Mouse (Mus musculus): ENCODE measurements around the gene Map3k7. TPM values are rescaled to one million over a fixed set of nuclear protein-coding genes. Genes with fewer than 3 reads are reported as not detected.

Gene Map3k7
- polyA plus RNA-seq, 2 experiments, result 11.8 to 13.3 TPM

DNA sequence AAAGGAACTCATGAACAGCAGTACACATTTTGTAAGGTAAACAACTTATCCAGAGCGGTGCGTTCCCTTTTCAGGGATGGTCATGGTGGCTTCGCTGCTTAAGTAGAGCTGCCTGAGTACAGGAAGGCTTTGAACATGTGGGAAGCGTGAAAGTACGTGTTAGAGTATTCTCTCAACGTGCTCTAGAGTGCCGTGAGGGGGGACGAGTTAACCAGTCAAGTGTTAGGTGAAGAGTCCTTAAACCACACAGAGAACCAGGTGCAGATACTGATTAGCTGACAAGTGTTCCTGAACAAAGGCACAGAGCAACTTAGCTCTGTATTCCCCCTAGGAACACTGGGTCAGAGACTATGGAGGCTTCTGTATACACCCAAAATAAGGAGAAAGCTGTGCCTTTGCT is 18.0 kb downstream of the Map3k7 start:
- Histone ChIP-seq H3K4me2 (ENCODE audit: low read depth) (no peak overlapping the region), H3K27ac (no peak overlapping the region), H3K4me3 (ENCODE audit: insufficient read depth in 1 of 2, low read depth in 2 of 2, low read length in 2 of 2) (no peak overlapping the region), H3K36me3 (replicated peaks; ENCODE audit: control insufficient read depth, insufficient read depth, low read depth) (peaks cover 10% of the 10 kb centered on the region), H3K27me3 (ENCODE audit: control insufficient read depth, insufficient read depth, low read length) (no peaks in the 10 kb centered on the region), H3K4me1 (replicated peaks; ENCODE audit: control insufficient read depth in 2 of 2, insufficient read depth in 2 of 2, low read length in 1 of 2) (no peaks in the 10 kb centered on the region), H3K9me3 (ENCODE audit: control insufficient read depth, low read length) (no peaks in the 10 kb centered on the region), H3K9ac (replicated peaks) (no peak overlapping the region)
- TF ChIP-seq CTCF (IDR thresholded peaks at IDR 0.05; ENCODE audit: low read depth), result no peak
- TF ChIP-seq EP300 (IDR thresholded peaks at IDR 0.05; ENCODE audit: low read depth), result no peak
- ATAC-seq (ENCODE audit: insufficient read depth) (no peak), DNase-seq (ENCODE audit: low read depth in 3 of 3, low spot score in 3 of 3) (no peak)
- 80% methylated on average over 8 of the region's 8 CpGs for WGBS (ENCODE audit: insufficient replicate concordance)

GRCm38 (mm10) chr4:31993386-31993785 is 29.5 kb downstream of the Map3k7 start:
- Histone ChIP-seq H3K9ac (replicated peaks) (no peak overlapping the region), H3K27ac (no peak overlapping the region), H3K4me1 (replicated peaks; ENCODE audit: control insufficient read depth in 2 of 2, insufficient read depth in 2 of 2, low read length in 1 of 2) (no peaks in the 10 kb centered on the region), H3K27me3 (ENCODE audit: control insufficient read depth, insufficient read depth, low read length) (no peaks in the 10 kb centered on the region), H3K4me2 (ENCODE audit: low read depth) (no peak overlapping the region), H3K36me3 (replicated peaks; ENCODE audit: control insufficient read depth, insufficient read depth, low read depth) (peaks cover 9% of the 10 kb centered on the region), H3K4me3 (ENCODE audit: insufficient read depth in 1 of 2, low read depth in 2 of 2, low read length in 2 of 2) (no peak overlapping the region), H3K9me3 (ENCODE audit: control insufficient read depth, low read length) (no peaks in the 10 kb centered on the region)
- 77% methylated on average over 2 of the region's 2 CpGs for WGBS (ENCODE audit: insufficient replicate concordance)
- TF ChIP-seq CTCF (IDR thresholded peaks at IDR 0.05; ENCODE audit: low read depth) (no peak), EP300 (IDR thresholded peaks at IDR 0.05; ENCODE audit: low read depth) (no peak)
- ATAC-seq (ENCODE audit: insufficient read depth) (no peak), DNase-seq (ENCODE audit: low read depth in 3 of 3, low spot score in 3 of 3) (no peak)

- Histone ChIP-seq H3K4me3 (ENCODE audit: insufficient read depth in 1 of 2, low read depth in 2 of 2, low read length in 2 of 2) (no peak overlapping the region), H3K4me2 (ENCODE audit: low read depth) (no peak overlapping the region), H3K36me3 (replicated peaks; ENCODE audit: control insufficient read depth, insufficient read depth, low read depth) (peaks cover 9% of the 10 kb centered on the region), H3K4me1 (replicated peaks; ENCODE audit: control insufficient read depth in 2 of 2, insufficient read depth in 2 of 2, low read length in 1 of 2) (no peaks in the 10 kb centered on the region), H3K9me3 (ENCODE audit: control insufficient read depth, low read length) (no peaks in the 10 kb centered on the region), H3K27me3 (ENCODE audit: control insufficient read depth, insufficient read depth, low read length) (no peaks in the 10 kb centered on the region), H3K9ac (replicated peaks) (no peak overlapping the region), H3K27ac (no peak overlapping the region)
- no peak for TF ChIP-seq EP300 (IDR thresholded peaks at IDR 0.05; ENCODE audit: low read depth)
- TF ChIP-seq CTCF (IDR thresholded peaks at IDR 0.05; ENCODE audit: low read depth), result no peak
- DNase-seq (ENCODE audit: low read depth in 3 of 3, low spot score in 3 of 3), result no peak
- WGBS (ENCODE audit: insufficient replicate concordance), result 38% methylated on average over 1 of the region's 1 CpGs
- no peak for ATAC-seq (ENCODE audit: insufficient read depth)
Measured at GRCm38 (mm10) chr4:31993865-31994264, 30.0 kb downstream of the Map3k7 start.

GRCm38 (mm10) chr4:32001498-32001897 is 37.6 kb downstream of the Map3k7 start:
- 92% methylated on average over 3 of the region's 3 CpGs for WGBS (ENCODE audit: insufficient replicate concordance)
- DNase-seq (ENCODE audit: low read depth in 3 of 3, low spot score in 3 of 3), result no peak
- Histone ChIP-seq H3K9ac (replicated peaks) (no peak overlapping the region), H3K4me3 (ENCODE audit: insufficient read depth in 1 of 2, low read depth in 2 of 2, low read length in 2 of 2) (no peak overlapping the region), H3K27ac (no peak overlapping the region), H3K36me3 (replicated peaks; ENCODE audit: control insufficient read depth, insufficient read depth, low read depth) (no peaks in the 10 kb centered on the region), H3K9me3 (ENCODE audit: control insufficient read depth, low read length) (no peaks in the 10 kb centered on the region), H3K4me2 (ENCODE audit: low read depth) (no peak overlapping the region), H3K27me3 (ENCODE audit: control insufficient read depth, insufficient read depth, low read length) (no peaks in the 10 kb centered on the region), H3K4me1 (replicated peaks; ENCODE audit: control insufficient read depth in 2 of 2, insufficient read depth in 2 of 2, low read length in 1 of 2) (no peaks in the 10 kb centered on the region)
- no peak for ATAC-seq (ENCODE audit: insufficient read depth)
- TF ChIP-seq CTCF (IDR thresholded peaks at IDR 0.05; ENCODE audit: low read depth), result no peak
- no peak for TF ChIP-seq EP300 (IDR thresholded peaks at IDR 0.05; ENCODE audit: low read depth)

DNA sequence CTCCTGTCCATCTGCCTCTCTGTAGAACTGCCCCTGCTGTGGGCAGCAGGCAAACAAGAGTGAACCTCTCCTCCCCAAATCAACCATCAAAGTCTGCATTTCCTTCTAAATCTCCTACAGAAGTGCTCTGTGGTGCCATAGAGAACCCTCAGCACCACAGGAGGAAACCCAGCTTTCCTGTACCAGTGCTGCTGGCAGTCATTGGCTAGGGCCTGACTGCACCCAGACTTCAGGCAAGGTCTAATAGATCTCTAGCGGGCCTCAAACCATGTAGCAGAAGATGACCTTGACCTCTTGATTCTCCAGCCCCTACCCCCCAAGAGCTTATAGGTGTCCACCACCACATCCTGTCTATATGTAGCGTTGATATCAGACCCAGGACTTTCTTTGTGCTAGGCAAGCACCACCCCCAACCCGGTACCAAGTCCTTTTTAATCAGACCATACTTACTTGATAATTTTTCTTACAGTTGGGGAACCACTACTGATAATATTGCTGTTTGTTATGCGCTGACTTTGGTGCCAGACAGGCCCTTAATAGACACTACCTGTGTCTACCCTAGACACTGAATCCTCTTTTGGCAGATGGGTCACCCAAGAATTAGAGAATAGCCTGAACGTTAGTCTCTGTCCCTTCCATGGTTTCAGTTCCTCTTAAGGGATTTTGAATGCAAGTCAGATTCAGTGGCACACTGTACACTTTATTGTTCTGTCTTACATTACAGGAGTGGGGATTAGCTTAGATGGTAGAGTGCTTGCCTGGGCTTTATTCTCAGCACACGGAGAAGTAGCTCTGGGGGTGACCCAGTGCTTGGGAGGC is 41.1 kb downstream of the Map3k7 start:
- no peak overlapping the region for H3K9ac ChIP-seq (replicated peaks)
- H3K27ac ChIP-seq, result no peak overlapping the region
- H3K4me1 ChIP-seq (replicated peaks; ENCODE audit: control insufficient read depth in 2 of 2, insufficient read depth in 2 of 2, low read length in 1 of 2), result no peaks in the 10 kb centered on the region
- ATAC-seq (ENCODE audit: insufficient read depth) (no peak), DNase-seq (ENCODE audit: low read depth in 3 of 3, low spot score in 3 of 3) (no peak)
- 69% methylated on average over 6 of the region's 6 CpGs for WGBS (ENCODE audit: insufficient replicate concordance)
- H3K4me2 ChIP-seq (ENCODE audit: low read depth), result no peak overlapping the region
- no peaks in the 10 kb centered on the region for H3K9me3 ChIP-seq (ENCODE audit: control insufficient read depth, low read length)
- H3K36me3 ChIP-seq (replicated peaks; ENCODE audit: control insufficient read depth, insufficient read depth, low read depth), result no peaks in the 10 kb centered on the region
- no peak overlapping the region for H3K4me3 ChIP-seq (ENCODE audit: insufficient read depth in 1 of 2, low read depth in 2 of 2, low read length in 2 of 2)
- no peak for TF ChIP-seq EP300 (IDR thresholded peaks at IDR 0.05; ENCODE audit: low read depth)
- TF ChIP-seq CTCF (IDR thresholded peaks at IDR 0.05; ENCODE audit: low read depth), result no peak
- no peaks in the 10 kb centered on the region for H3K27me3 ChIP-seq (ENCODE audit: control insufficient read depth, insufficient read depth, low read length)

Measured in liver, embryonic 14.5 days (tissue).